Mouse (Mus musculus) erythroblast, embryonic 14.5 days (primary cell): ENCODE data around the gene Cyp3a13.

Experiments
- GATA1 ChIP-seq: IDR thresholded peaks from 2 replicates; pipeline ENCODE4 v1.6.1; 2012; ENCODE audit warnings: low read length, inconsistent platforms, mixed read lengths
- TAL1 ChIP-seq: IDR thresholded peaks from 3 replicates; pipeline ENCODE4 v1.6.1; 2012; ENCODE audit warnings: low read length, inconsistent platforms, mixed read lengths

- no peak for TF ChIP-seq GATA1
- TF ChIP-seq TAL1 = no peak
Measured at GRCm38 (mm10) chr5:137937238-137937637, 15.8 kb upstream of the Cyp3a13 start.
